Mouse (Mus musculus) heart, postnatal 0 days (tissue): ENCODE measurements around the gene Pld5. TPM values are rescaled to one million over a fixed set of nuclear protein-coding genes. Genes with fewer than 3 reads are reported as not detected.
A peak's percentile ranks its signal among the peaks of the same experiment; 100 is the strongest.

Source experiments
- ATAC-seq: fragments of 200-750 bp; cut with Nextera tagmentation; 2 replicates; pipeline ENCODE4 v1.8.0; 2017; ENCODE audit warnings: low read depth, moderate number of reproducible peaks, moderate library complexity; ENCODE audit not compliant: insufficient read depth
- DNase-seq: peaks from one replicate; pipeline ENCODE4 v3.0.0-alpha.2; 2016; ENCODE audit warnings: low spot score
- H3K27ac ChIP-seq: fragments of 300-500 bp; sonication (generic); 2 replicates; pipeline ENCODE4 v1.5.1; 2014; ENCODE audit warnings: low read depth, mild to moderate bottlenecking
- H3K27me3 ChIP-seq: fragments of 300-500 bp; sonication (generic); 2 replicates; pipeline ENCODE4 v1.6.1; 2014; ENCODE audit warnings: low read length, mixed read lengths; ENCODE audit not compliant: control insufficient read depth, insufficient read depth
- H3K36me3 ChIP-seq: fragments of 300-500 bp; sonication (generic); replicated peaks from 2 replicates; pipeline ENCODE4 v1.6.1; 2014; ENCODE audit warnings: low read length, mixed read lengths; ENCODE audit not compliant: control insufficient read depth, insufficient read depth
- H3K4me1 ChIP-seq: fragments of 300-500 bp; sonication (generic); 2 replicates; pipeline ENCODE4 v1.6.1; 2014; ENCODE audit warnings: antibody characterized with exemption; ENCODE audit not compliant: control insufficient read depth, insufficient read depth
- H3K4me2 ChIP-seq: fragments of 300-500 bp; sonication (generic); 2 replicates; pipeline ENCODE4 v1.6.1; 2014; ENCODE audit warnings: low read depth, mild to moderate bottlenecking, low read length, moderate library complexity
- H3K4me3 ChIP-seq: fragments of 300-500 bp; sonication (generic); 2 replicates; pipeline ENCODE4 v1.5.1; 2014; ENCODE audit warnings: low read depth, low read length
- H3K9ac ChIP-seq: fragments of 300-500 bp; sonication (generic); replicated peaks from 2 replicates; pipeline ENCODE4 v1.6.1; 2014; ENCODE audit warnings: low read depth, low read length, mixed read lengths
- H3K9me3 ChIP-seq: fragments of 300-500 bp; sonication (generic); replicated peaks from 2 replicates; pipeline ENCODE4 v1.6.1; 2016; ENCODE audit warnings: low read length; ENCODE audit not compliant: control insufficient read depth
- CTCF ChIP-seq: IDR thresholded peaks from 2 replicates; pipeline ENCODE4 v1.5.1; 2016; ENCODE audit warnings: antibody characterized with exemption, control low read depth, low read depth
- EP300 ChIP-seq: IDR thresholded peaks from 2 replicates; pipeline ENCODE4 v1.6.1; 2016; ENCODE audit warnings: antibody characterized with exemption, low read depth
- WGBS: fragments of 180-500 bp; shearing (Covaris S2); extraction: QIAGEN DNeasy Blood & Tissue Kit; methylation state at CpG from one replicate; pipeline ENCODE4 v1.1.7; 2014; 5-methylcytosine and 5-hydroxymethylcytosine counted together
- polyA plus RNA-seq: library from polyadenylated mRNA; unstranded; fragments of >200 nt; fragmentation: Nextera tagmentation; extraction: Ambion mirVana; gene quantifications from 2 replicates; pipeline ENCODE4 v1.2.1, GENCODE M21; 2015
- total RNA-seq: library from RNA; depleted of rRNA; stranded (reverse); fragments of >200 nt; gene quantifications from 2 replicates; pipeline ENCODE4 v1.2.3, GENCODE M21; 2014; ENCODE audit warnings: low replicate concordance

Gene Pld5
- total and polyA plus RNA-seq, 2 experiments from 2014 or later = 0.51 to 0.65 TPM

DNA sequence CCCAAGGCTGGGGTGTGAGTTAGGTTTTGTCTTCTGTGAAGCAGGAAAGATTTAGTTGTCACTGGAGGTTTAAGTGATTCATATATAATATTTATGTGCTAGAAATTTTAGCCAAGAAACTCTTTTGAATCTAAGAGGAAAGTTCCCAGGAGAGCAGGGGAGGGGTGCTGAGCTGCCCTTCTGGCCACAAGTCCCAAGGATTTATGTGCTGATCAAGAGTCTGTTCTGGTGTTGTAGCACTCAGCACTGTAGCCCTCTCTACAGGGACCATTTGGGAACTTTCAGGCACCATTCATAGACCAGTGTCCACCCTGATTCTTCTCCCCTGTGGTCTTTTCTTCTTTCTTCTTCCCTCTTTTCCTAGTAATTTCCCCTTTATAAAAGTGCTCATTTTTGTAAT lies 209.8 kb downstream of the Pld5 start:
- Histone ChIP-seq H3K4me2 (no peak overlapping the region), H3K4me3 (no peak overlapping the region), H3K9me3 (no peaks in the 10 kb centered on the region), H3K9ac (no peak overlapping the region), H3K27ac (no peak overlapping the region), H3K4me1 (no peaks in the 10 kb centered on the region), H3K36me3 (no peaks in the 10 kb centered on the region), H3K27me3 (no peaks in the 10 kb centered on the region)
- ATAC-seq (no peak), DNase-seq (no peak)
- TF ChIP-seq CTCF = no peak
- TF ChIP-seq EP300 = no peak

- H3K9me3 ChIP-seq = no peaks in the 10 kb centered on the region
- H3K27me3 ChIP-seq = no peaks in the 10 kb centered on the region
- no peak overlapping the region for H3K27ac ChIP-seq
- DNase-seq = no peak
- H3K4me2 ChIP-seq = no peak overlapping the region
- H3K4me3 ChIP-seq = no peak overlapping the region
- TF ChIP-seq CTCF (no peak), EP300 (no peak)
- H3K9ac ChIP-seq = no peak overlapping the region
- ATAC-seq = no peak
- no peaks in the 10 kb centered on the region for H3K4me1 ChIP-seq
- H3K36me3 ChIP-seq = no peaks in the 10 kb centered on the region
Observed at GRCm38 (mm10) chr1:176064471-176064870, 210.6 kb downstream of the Pld5 start.

DNA sequence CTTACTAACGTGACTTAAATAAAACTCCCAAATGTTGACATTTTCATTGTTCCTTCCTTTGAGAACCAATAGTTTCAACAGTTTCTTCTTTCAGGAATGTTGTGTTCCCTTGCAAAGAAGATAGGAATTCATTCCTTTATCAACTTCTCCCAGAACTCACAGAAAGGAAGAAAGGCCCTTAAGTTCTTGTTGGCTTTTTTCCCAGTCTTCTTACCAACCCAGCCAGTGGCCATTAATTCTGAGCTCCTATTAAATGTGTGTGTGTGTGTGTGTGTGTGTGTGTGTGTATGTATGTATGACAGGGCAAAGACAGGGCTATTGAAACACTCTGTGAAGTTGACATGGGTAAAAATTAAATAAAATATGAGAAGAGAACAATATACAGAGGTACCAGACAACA lies 221.5 kb downstream of the Pld5 start:
- Histone ChIP-seq H3K4me1 (no peaks in the 10 kb centered on the region), H3K4me3 (no peak overlapping the region), H3K36me3 (no peaks in the 10 kb centered on the region), H3K27me3 (no peaks in the 10 kb centered on the region), H3K4me2 (no peak overlapping the region), H3K9ac (no peak overlapping the region), H3K27ac (no peak overlapping the region), H3K9me3 (no peaks in the 10 kb centered on the region)
- ATAC-seq (no peak), DNase-seq (no peak)
- WGBS = 43% methylated on average over 1 of the region's 1 CpGs
- no peak for TF ChIP-seq EP300

DNA sequence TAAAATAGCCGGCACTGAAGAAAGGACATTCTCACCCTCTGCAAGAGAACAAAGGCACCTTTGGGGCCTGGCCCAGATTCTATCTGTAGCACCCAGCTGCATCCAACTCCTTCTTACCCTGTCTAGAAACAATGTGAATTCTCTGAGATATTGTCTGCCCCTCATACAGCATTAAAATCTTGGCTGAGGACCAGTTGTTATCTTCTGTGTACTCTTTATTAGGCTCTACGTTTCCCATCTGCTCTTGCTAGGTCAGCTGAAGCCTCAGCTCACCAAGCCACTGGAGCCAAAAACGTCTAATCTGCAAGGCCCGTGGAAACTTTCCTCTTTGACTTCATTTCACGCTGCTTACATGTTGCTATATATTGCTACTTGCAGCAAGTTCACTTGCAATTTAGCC lies 228.1 kb downstream of the Pld5 start:
- H3K4me1 ChIP-seq = peaks cover 15% of the 10 kb centered on the region
- H3K9me3 ChIP-seq = no peaks in the 10 kb centered on the region
- no peak overlapping the region for H3K27ac ChIP-seq
- no peak overlapping the region for H3K9ac ChIP-seq
- H3K36me3 ChIP-seq = no peaks in the 10 kb centered on the region
- no peak overlapping the region for H3K4me2 ChIP-seq
- WGBS = 12% methylated on average over 5 of the region's 5 CpGs
- TF ChIP-seq CTCF (no peak), EP300 (no peak)
- DNase-seq (peak; percentile 39), ATAC-seq (0 out of 2 replicates have a peak, but pooled peaks have one; percentile 41)
- H3K4me3 ChIP-seq = no peak overlapping the region
- H3K27me3 ChIP-seq = no peaks in the 10 kb centered on the region

DNA sequence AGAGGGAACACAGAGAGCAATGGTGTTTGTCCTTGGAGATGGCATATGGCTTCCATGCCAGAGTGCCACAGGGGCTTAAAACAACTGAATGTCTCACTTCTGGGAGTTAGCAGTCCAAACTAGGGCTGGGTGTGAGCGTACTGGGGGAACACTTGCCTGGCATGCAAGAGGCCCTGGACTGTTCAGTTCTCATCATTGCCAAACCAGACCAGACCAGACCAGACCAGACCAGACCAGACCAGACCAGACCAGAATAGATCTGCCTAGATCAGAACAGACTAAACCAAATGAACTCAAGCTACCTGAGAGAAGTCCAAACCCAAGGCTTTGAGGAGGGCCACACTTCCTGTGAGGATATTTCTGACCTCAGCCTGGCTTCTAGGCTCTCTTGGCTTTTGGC lies 228.7 kb downstream of the Pld5 start:
- H3K27me3 ChIP-seq = no peaks in the 10 kb centered on the region
- peaks cover 15% of the 10 kb centered on the region for H3K4me1 ChIP-seq
- no peaks in the 10 kb centered on the region for H3K36me3 ChIP-seq
- DNase-seq = no peak
- H3K4me3 ChIP-seq = no peak overlapping the region
- H3K4me2 ChIP-seq = no peak overlapping the region
- H3K9me3 ChIP-seq = no peaks in the 10 kb centered on the region
- no peak for TF ChIP-seq CTCF
- no peak for TF ChIP-seq EP300
- ATAC-seq = no peak
- no peak overlapping the region for H3K9ac ChIP-seq
- H3K27ac ChIP-seq = no peak overlapping the region
- 96% methylated on average over 1 of the region's 1 CpGs for WGBS

DNA sequence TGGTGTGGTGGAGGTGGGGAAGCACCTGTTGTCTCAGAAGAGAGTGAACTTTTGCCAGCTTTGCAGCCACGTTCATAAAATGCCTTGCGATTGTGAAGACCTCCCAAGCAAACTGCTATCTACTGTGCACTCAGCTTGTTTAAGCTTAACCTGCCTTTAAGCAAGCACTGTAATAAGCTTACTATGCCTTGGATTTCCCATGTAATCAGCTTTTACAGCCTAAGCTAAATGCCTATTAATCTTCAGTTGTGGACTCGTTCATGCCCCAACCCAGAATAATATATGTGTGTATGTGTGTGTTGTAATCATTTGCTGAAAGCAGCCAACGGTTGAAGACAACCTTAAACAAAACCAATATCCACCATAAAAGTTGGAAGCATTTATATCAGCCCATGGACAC lies 232.1 kb downstream of the Pld5 start:
- Histone ChIP-seq H3K9ac (no peak overlapping the region), H3K4me3 (no peak overlapping the region), H3K27ac (no peak overlapping the region), H3K9me3 (no peaks in the 10 kb centered on the region), H3K4me1 (peaks cover 15% of the 10 kb centered on the region), H3K36me3 (no peaks in the 10 kb centered on the region), H3K27me3 (no peaks in the 10 kb centered on the region), H3K4me2 (no peak overlapping the region)
- WGBS = 87% methylated on average over 4 of the region's 4 CpGs
- DNase-seq = no peak
- TF ChIP-seq EP300 (no peak), CTCF (no peak)
- no peak for ATAC-seq
